Mouse (Mus musculus) heart, postnatal 25 days (tissue): ENCODE measurements around the gene Cphx2. TPM values are rescaled to one million over a fixed set of nuclear protein-coding genes. Genes with fewer than 3 reads are reported as not detected.
"Not testable (repeated sequence)": the region's sequence is repeated elsewhere in the genome, so short reads cannot be mapped to it uniquely, and the experiment has no call there.

Experiments used
- DNase-seq: peaks from one replicate; pipeline ENCODE4 v3.0.0; 2022; ENCODE audit warnings: low spot score
- intact Hi-C: fragments of 180-260 bp; cut with DNase I; formaldehyde crosslinking; loops from one replicate; pipeline ENCODE4 v1.15.1; 2025
- total RNA-seq, 2 experiments: library from RNA; stranded (reverse); gene quantifications; 2 replicates each; pipeline ENCODE4 v1.2.3; 2021

The Cphx2 gene
- not detected for total RNA-seq

- DNase-seq, result not testable (repeated sequence)
These were observed at the start of gene Cphx2 for GRCm38 (mm10) chr14:26081216-26081615. Cphx2 (plus strand) TSS chr14:26081516.

DNA sequence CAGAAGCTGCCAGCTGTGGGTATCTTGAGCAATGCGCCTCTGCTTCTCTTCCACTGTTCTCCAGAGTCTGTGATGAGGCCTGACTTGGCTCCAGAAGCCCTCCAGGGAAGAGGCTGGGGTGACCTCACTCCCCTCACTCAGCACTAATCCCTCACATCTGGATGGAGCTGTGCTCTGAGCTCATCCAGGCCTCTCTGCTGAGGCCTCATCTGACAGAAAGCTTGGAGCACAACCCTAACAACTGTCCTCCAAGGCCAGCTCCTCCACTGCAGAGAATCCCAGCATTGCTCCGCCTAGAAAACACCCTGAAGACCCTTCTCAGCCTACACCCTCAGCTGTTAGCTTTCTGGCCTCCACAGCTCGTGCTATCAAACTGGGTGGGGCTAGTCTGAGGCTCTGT is 47.0 kb upstream of the Cphx2 start:
- intact Hi-C loops, DNase-seq: not testable (repeated sequence)

More at GRCm38 (mm10) chr14:26081216-26081615, at the start of gene Cphx2:
- intact Hi-C loops, result not testable (repeated sequence)

DNA sequence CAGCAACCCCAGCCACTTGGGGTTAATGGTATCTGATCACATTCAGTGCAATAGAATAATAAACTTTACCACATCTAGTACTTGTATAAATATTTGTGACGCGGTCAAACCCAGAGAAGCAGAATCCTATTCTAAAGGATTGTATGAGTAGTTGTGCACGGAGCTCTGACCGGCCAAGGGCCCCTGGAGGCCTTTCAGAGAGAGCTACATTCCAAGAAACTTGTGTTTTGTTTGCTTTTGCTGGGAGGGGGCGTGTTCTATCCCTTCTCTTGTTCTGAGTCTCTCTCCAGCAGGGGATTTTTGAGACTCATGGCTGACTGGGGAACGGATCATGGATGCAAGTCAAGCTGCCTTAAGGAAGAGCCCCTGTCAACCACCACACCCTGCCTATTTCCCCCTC is 45.9 kb upstream of the Cphx2 start:
- intact Hi-C loops, DNase-seq: not testable (repeated sequence)

DNA sequence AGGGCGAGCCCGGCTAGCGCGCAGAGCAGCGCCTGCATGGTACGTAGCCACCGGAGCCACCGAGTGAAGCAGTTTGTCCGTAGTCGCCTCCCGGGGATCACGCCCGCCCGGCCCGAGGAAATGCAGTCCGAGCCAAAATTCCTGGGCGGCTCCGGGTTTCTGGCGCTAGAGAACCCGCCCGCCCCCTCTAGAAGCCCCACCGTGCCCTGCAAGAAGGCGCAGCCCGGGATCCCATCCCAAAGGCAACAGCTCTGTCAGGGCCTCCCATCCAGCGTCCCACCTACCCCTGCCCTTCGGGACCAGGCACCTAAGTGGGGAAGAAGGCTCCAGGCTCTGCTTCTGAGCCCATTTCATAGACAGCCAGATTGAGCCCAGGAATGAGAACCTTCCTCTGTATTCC is 38.7 kb upstream of the Cphx2 start, which contains the start of gene Gm9780:
TSS of gene Gm9780 (minus strand) at position 101 of the 400 bp plus-strand sequence.
- intact Hi-C loops, DNase-seq: not testable (repeated sequence)

- intact Hi-C loops, DNase-seq: not testable (repeated sequence)
These were observed 36.3 kb upstream of the Cphx2 start for GRCm38 (mm10) chr14:26045007-26045406.

DNA sequence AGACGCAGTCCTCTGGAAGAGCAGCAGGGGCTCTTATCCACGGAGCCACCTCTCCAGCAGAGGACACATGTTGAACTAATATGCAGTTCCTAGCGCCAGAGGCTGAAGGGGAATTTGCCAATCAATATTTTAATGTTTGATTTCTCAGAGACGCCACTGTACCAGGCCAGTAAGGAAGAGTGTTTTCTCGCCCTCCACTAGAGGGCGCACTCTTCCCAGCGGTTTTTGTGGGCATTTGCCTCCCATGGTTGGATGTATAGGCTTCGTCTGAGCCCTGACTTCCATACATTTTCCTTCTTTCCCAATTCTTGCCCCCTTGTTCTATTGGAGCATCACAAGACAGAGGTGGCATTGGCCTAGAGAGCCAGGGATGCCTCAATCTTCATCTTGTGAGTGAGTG is 34.3 kb upstream of the Cphx2 start:
- intact Hi-C loops, DNase-seq: not testable (repeated sequence)

- DNase-seq, intact Hi-C loops: not testable (repeated sequence)
These were observed 32.5 kb upstream of the Cphx2 start for GRCm38 (mm10) chr14:26048767-26049166.

DNA sequence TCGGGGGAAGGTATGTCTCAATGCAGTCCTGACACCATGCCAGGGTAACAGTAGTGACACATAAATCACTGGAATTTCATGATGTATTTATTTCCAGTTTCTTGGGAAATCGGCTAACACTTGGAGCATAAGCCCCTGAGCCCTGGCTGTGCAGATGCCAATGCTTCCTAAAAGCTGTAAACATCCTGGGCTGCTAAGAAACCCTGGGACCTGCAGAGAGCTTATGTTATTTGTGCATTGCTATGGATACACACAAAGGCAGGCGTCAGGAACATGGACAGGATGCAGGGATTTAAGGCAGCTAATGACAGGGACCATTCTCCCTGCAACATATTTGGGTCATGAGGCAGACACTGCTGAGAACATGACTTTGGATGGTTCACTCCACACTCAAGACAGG is 23.1 kb upstream of the Cphx2 start:
- intact Hi-C loops, result not testable (repeated sequence)

GRCm38 (mm10) chr14:26059362-26059761 is 22.0 kb upstream of the Cphx2 start:
- DNase-seq, result not testable (repeated sequence)

More for the DNA sequence above, 23.1 kb upstream of the Cphx2 start:
- DNase-seq, result not testable (repeated sequence)

GRCm38 (mm10) chr14:26066574-26067324 is 14.6 kb upstream of the Cphx2 start:
- intact Hi-C loops, DNase-seq: not testable (repeated sequence)

More at GRCm38 (mm10) chr14:26059362-26059761, 22.0 kb upstream of the Cphx2 start:
- intact Hi-C loops, result not testable (repeated sequence)

- intact Hi-C loops, DNase-seq: not testable (repeated sequence)
These were observed 14.0 kb upstream of the Cphx2 start, which contains the start of gene Tmem254c for GRCm38 (mm10) chr14:26067325-26067633. Tmem254c (minus strand) TSS chr14:26067355.

GRCm38 (mm10) chr14:26076620-26077390 is 4.5 kb upstream of the Cphx2 start:
- intact Hi-C loops, DNase-seq: not testable (repeated sequence)

DNA sequence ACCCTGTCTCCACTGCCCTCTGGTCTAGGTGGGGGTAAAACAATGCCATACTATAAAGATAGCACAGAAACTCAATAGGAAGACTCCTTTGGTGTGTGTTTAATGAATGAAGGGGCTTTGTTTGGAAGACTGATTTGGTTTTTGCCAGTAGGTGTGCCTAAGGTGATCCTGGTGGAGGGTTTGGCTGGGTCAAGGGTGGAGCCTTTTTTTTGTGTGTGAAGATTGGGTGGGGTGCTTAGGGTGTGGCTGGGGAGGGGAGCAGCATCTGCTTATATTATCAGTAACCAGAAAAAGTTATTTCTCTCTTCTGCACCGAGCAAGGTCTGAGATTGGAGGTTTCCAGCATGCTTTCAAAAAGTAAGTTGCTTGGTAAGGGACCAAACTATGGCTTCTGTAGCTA is 681 bp downstream of the Cphx2 start, which contains the start of gene Cphx3:
TSS of gene Cphx3 (plus strand) at position 301 of the 400 bp plus-strand sequence.
- intact Hi-C loops, DNase-seq: not testable (repeated sequence)

GRCm38 (mm10) chr14:26097622-26098021 is 16.3 kb downstream of the Cphx2 start:
- DNase-seq, intact Hi-C loops: not testable (repeated sequence)

- DNase-seq, intact Hi-C loops: not testable (repeated sequence)
These were observed 36.8 kb downstream of the Cphx2 start, which contains the start of gene Duxbl2 for GRCm38 (mm10) chr14:26118150-26118549. Duxbl2 (plus strand) TSS chr14:26118349.

- DNase-seq, intact Hi-C loops: not testable (repeated sequence)
These were observed 37.3 kb downstream of the Cphx2 start for GRCm38 (mm10) chr14:26118550-26119000.

GRCm38 (mm10) chr14:26119095-26119494 is 37.8 kb downstream of the Cphx2 start:
- DNase-seq, intact Hi-C loops: not testable (repeated sequence)
